Mouse (Mus musculus) embryonic fibroblast, embryonic 13.5 days (primary cell): ENCODE results near the gene Gm6676.
"Not testable (repeated sequence)": the region's sequence is repeated elsewhere in the genome, so short reads cannot be mapped to it uniquely, and the experiment has no call there.

Experiments
- CTCF ChIP-seq: IDR thresholded peaks from 2 replicates; pipeline ENCODE4 v1.5.1; 2011; ENCODE audit warnings: mild to moderate bottlenecking, control low read depth, low read length, moderate library complexity, borderline replicate concordance; ENCODE audit not compliant: insufficient read depth
- POLR2A ChIP-seq: IDR thresholded peaks from 2 replicates; pipeline ENCODE4 v1.6.1; 2011; ENCODE audit warnings: low read depth, mild to moderate bottlenecking, control low read depth, low read length, moderate library complexity

- TF ChIP-seq CTCF, POLR2A: not testable (repeated sequence)
Observed at GRCm38 (mm10) chr14:7125312-7125711, at the start of gene Gm6676.
